Mouse (Mus musculus) lung, postnatal 0 days (tissue): ENCODE data around the gene Abtb1. TPM values are rescaled to one million over a fixed set of nuclear protein-coding genes. Genes with fewer than 3 reads are reported as not detected.
A peak's percentile ranks its signal among the peaks of the same experiment; 100 is the strongest.

Experiments used
- ATAC-seq: fragments of 200-750 bp; cut with Nextera tagmentation; 2 replicates; pipeline ENCODE4 v1.8.0; 2017; ENCODE audit warnings: moderate library complexity
- DNase-seq: peaks from one replicate; pipeline ENCODE4 v3.0.0-alpha.2; 2016; ENCODE audit warnings: low spot score
- H3K27ac ChIP-seq: fragments of 300-500 bp; sonication (generic); 2 replicates; pipeline ENCODE4 v1.5.1; 2014; ENCODE audit warnings: antibody characterized with exemption, mild to moderate bottlenecking, low read length, mixed read lengths
- H3K27me3 ChIP-seq: fragments of 300-500 bp; sonication (generic); replicated peaks from 2 replicates; pipeline ENCODE4 v1.6.1; 2014; ENCODE audit warnings: low read length, mixed read lengths; ENCODE audit not compliant: insufficient read depth
- H3K36me3 ChIP-seq: fragments of 300-500 bp; sonication (generic); 2 replicates; pipeline ENCODE4 v1.6.1; 2014; ENCODE audit warnings: low read length, mixed read lengths; ENCODE audit not compliant: insufficient read depth
- H3K4me1 ChIP-seq: fragments of 300-500 bp; sonication (generic); 2 replicates; pipeline ENCODE4 v1.6.1; 2014; ENCODE audit warnings: antibody characterized with exemption, low read depth, low read length, mixed read lengths; ENCODE audit not compliant: insufficient read depth
- H3K4me2 ChIP-seq: fragments of 300-500 bp; sonication (generic); replicated peaks from 2 replicates; pipeline ENCODE4 v1.6.1; 2014; ENCODE audit warnings: low read depth, mild to moderate bottlenecking, low read length, moderate library complexity, mixed read lengths
- H3K4me3 ChIP-seq: fragments of 300-500 bp; sonication (generic); 2 replicates; pipeline ENCODE4 v1.5.1; 2014; ENCODE audit warnings: low read depth, low read length
- H3K9ac ChIP-seq: fragments of 300-500 bp; sonication (generic); replicated peaks from 2 replicates; pipeline ENCODE4 v1.6.1; 2014; ENCODE audit warnings: low read depth, mild to moderate bottlenecking
- H3K9me3 ChIP-seq: fragments of 300-500 bp; sonication (generic); 2 replicates; pipeline ENCODE4 v1.6.1; 2016; ENCODE audit warnings: low read length, mixed read lengths
- CTCF ChIP-seq: IDR thresholded peaks from 2 replicates; pipeline ENCODE4 v1.5.1; 2016; ENCODE audit warnings: antibody characterized with exemption, mild to moderate bottlenecking
- EP300 ChIP-seq: IDR thresholded peaks from 2 replicates; pipeline ENCODE4 v1.6.1; 2016; ENCODE audit warnings: antibody characterized with exemption, mild to moderate bottlenecking, control low read depth
- WGBS: fragments of 180-500 bp; shearing (Covaris S2); extraction: QIAGEN DNeasy Blood & Tissue Kit; methylation state at CpG from one replicate; pipeline ENCODE4 v1.1.7; 2014; 5-methylcytosine and 5-hydroxymethylcytosine counted together
- polyA plus RNA-seq: library from polyadenylated mRNA; unstranded; fragments of >200 nt; fragmentation: Nextera tagmentation; extraction: Ambion mirVana; gene quantifications from 2 replicates; pipeline ENCODE4 v1.2.1, GENCODE M21; 2015

Gene Abtb1
- polyA plus RNA-seq, 1 experiment from 2014 or later: 70.3 TPM

GRCm38 (mm10) chr6:88884690-88885089 lies 42.9 kb upstream of the Abtb1 start:
- Histone ChIP-seq H3K9ac (no peak overlapping the region), H3K36me3 (peaks cover 20% of the 10 kb centered on the region; the same call in 1 of the 2 replicates), H3K4me1 (no peaks in the 10 kb centered on the region), H3K9me3 (no peaks in the 10 kb centered on the region), H3K27ac (no peak overlapping the region), H3K4me3 (no peak overlapping the region), H3K4me2 (no peak overlapping the region), H3K27me3 (no peaks in the 10 kb centered on the region)
- TF ChIP-seq EP300: no peak
- no peak for TF ChIP-seq CTCF
- ATAC-seq (no peak), DNase-seq (no peak)
- WGBS: 92% methylated on average over 17 of the region's 17 CpGs

GRCm38 (mm10) chr6:88884195-88884594 lies 42.4 kb upstream of the Abtb1 start:
- no peak for DNase-seq
- Histone ChIP-seq H3K9me3 (no peaks in the 10 kb centered on the region), H3K4me3 (no peak overlapping the region), H3K4me2 (no peak overlapping the region), H3K9ac (no peak overlapping the region), H3K4me1 (no peaks in the 10 kb centered on the region), H3K27me3 (no peaks in the 10 kb centered on the region), H3K27ac (no peak overlapping the region), H3K36me3 (peaks cover 19% of the 10 kb centered on the region; the same call in 1 of the 2 replicates)
- ATAC-seq: no peak
- 89% methylated on average over 10 of the region's 10 CpGs for WGBS
- TF ChIP-seq CTCF: no peak
- TF ChIP-seq EP300: no peak

GRCm38 (mm10) chr6:88881334-88881733 lies 39.5 kb upstream of the Abtb1 start:
- Histone ChIP-seq H3K9me3 (no peaks in the 10 kb centered on the region), H3K4me1 (no peaks in the 10 kb centered on the region), H3K9ac (no peak overlapping the region), H3K27ac (no peak overlapping the region), H3K4me2 (no peak overlapping the region), H3K27me3 (no peaks in the 10 kb centered on the region), H3K36me3 (peaks cover 13% of the 10 kb centered on the region; the same call in 1 of the 2 replicates), H3K4me3 (no peak overlapping the region)
- TF ChIP-seq CTCF (no peak), EP300 (no peak)
- ATAC-seq (no peak), DNase-seq (no peak)
- 87% methylated on average over 7 of the region's 7 CpGs for whole genome bisulfite sequencing

GRCm38 (mm10) chr6:88879471-88879870 lies 37.7 kb upstream of the Abtb1 start:
- no peak overlapping the region for H3K4me3 ChIP-seq
- DNase-seq (no peak), ATAC-seq (no peak)
- WGBS: 62% methylated on average over 4 of the region's 4 CpGs
- H3K9me3 ChIP-seq: no peaks in the 10 kb centered on the region
- H3K27ac ChIP-seq: no peak overlapping the region
- peaks cover 4% of the 10 kb centered on the region; the same call in 1 of the 2 replicates for H3K36me3 ChIP-seq
- no peak for TF ChIP-seq EP300
- peak; percentile 38 for TF ChIP-seq CTCF
- 0 out of 2 replicates have a peak, but pooled peaks cover 7% of the 10 kb centered on the region for H3K27me3 ChIP-seq
- H3K4me2 ChIP-seq: no peak overlapping the region
- no peaks in the 10 kb centered on the region for H3K4me1 ChIP-seq
- no peak overlapping the region for H3K9ac ChIP-seq

- Histone ChIP-seq H3K4me1 (no peaks in the 10 kb centered on the region), H3K36me3 (no peaks in the 10 kb centered on the region), H3K4me3 (peak within 1 kb of the TSS; percentile 55), H3K27me3 (0 out of 2 replicates have a peak, but pooled peaks cover 7% of the 10 kb centered on the region), H3K4me2 (peak within 1 kb of the TSS; percentile 95), H3K27ac (no peak within 1 kb of the TSS), H3K9ac (no peak within 1 kb of the TSS), H3K9me3 (no peaks in the 10 kb centered on the region)
- WGBS: 10% methylated on average over 30 of the region's 63 CpGs
- ATAC-seq (peak; percentile 88), DNase-seq (peak; percentile 70)
- TF ChIP-seq CTCF: no peak
These were observed 33.2 kb upstream of the Abtb1 start, which contains the start of gene Podxl2 for GRCm38 (mm10) chr6:88874868-88875508. TSS of gene Podxl2 (minus strand) at chr6:88875044.

GRCm38 (mm10) chr6:88873965-88874867 lies 32.4 kb upstream of the Abtb1 start:
- ATAC-seq (peak; percentile 67), DNase-seq (peak; percentile 30)
- Histone ChIP-seq H3K9me3 (no peaks in the 10 kb centered on the region), H3K4me1 (no peaks in the 10 kb centered on the region), H3K4me2 (peak overlapping the region; percentile 95), H3K4me3 (peak overlapping the region; percentile 55), H3K27ac (no peak overlapping the region), H3K27me3 (0 out of 2 replicates have a peak, but pooled peaks cover 7% of the 10 kb centered on the region), H3K9ac (no peak overlapping the region), H3K36me3 (no peaks in the 10 kb centered on the region)
- no peak for TF ChIP-seq EP300
- TF ChIP-seq CTCF: no peak
- WGBS: 2% methylated on average over 61 of the region's 74 CpGs
